Mouse (Mus musculus) C2C12 (cell line): ENCODE results near the gene Pcyt1b. TPM values are rescaled to one million over a fixed set of nuclear protein-coding genes. Genes with fewer than 3 reads are reported as not detected.

Experiments
- H3K27me3 ChIP-seq: one replicate; pipeline ENCODE4 v1.6.1; 2011; ENCODE audit not compliant: control insufficient read depth, insufficient read depth, insufficient read length
- H3K36me3 ChIP-seq: one replicate; pipeline ENCODE4 v1.6.1; 2011; ENCODE audit not compliant: control insufficient read depth, insufficient read depth
- H3K4me3 ChIP-seq: one replicate; pipeline ENCODE4 v1.5.1; 2011; ENCODE audit warnings: mild to moderate bottlenecking, control low read depth; ENCODE audit not compliant: poor library complexity, insufficient read depth, severe bottlenecking
- H3K79me2 ChIP-seq: one replicate; pipeline ENCODE4 v1.6.1; 2011; ENCODE audit not compliant: control insufficient read depth, insufficient read depth
- H3K79me3 ChIP-seq: one replicate; pipeline ENCODE4 v1.6.1; 2011; ENCODE audit warnings: low read depth, control low read depth
- H3ac ChIP-seq: one replicate; pipeline ENCODE3; 2011; ENCODE audit warnings: low read depth; ENCODE audit not compliant: control insufficient read depth, insufficient read length
- CEBPB ChIP-seq: IDR thresholded peaks from one replicate; pipeline ENCODE4 v1.6.1; 2011; ENCODE audit warnings: low read depth, mild to moderate bottlenecking, control low read depth, moderate library complexity
- CTCF ChIP-seq: IDR thresholded peaks from one replicate; pipeline ENCODE4 v1.5.1; 2011; ENCODE audit not compliant: control insufficient read depth, insufficient read depth, insufficient read length
- FOSL1 ChIP-seq: IDR thresholded peaks from one replicate; pipeline ENCODE4 v1.8.0; 2011; ENCODE audit warnings: mild to moderate bottlenecking, low read length; ENCODE audit not compliant: poor library complexity, insufficient read depth, severe bottlenecking
- MAX ChIP-seq: IDR thresholded peaks from one replicate; pipeline ENCODE4 v1.6.1; 2011; ENCODE audit warnings: mild to moderate bottlenecking, control low read depth
- MYOD1 ChIP-seq: IDR thresholded peaks from one replicate; pipeline ENCODE4 v1.6.1; 2011; ENCODE audit warnings: low read depth; ENCODE audit not compliant: control insufficient read depth, insufficient read length
- MYOG ChIP-seq: IDR thresholded peaks from one replicate; pipeline ENCODE4 v1.6.1; 2011; ENCODE audit not compliant: control insufficient read depth, insufficient read length; ENCODE audit errors: extremely low read depth
- USF1 ChIP-seq: IDR thresholded peaks from one replicate; pipeline ENCODE4 v1.6.1; 2011; ENCODE audit warnings: low read depth, mild to moderate bottlenecking, control low read depth, moderate library complexity
- polyA plus RNA-seq: library from polyadenylated mRNA; unstranded; fragments of >200 nt; fragmentation: generic; extraction: Trizol; gene quantifications from one replicate; pipeline ENCODE4 v1.2.1, GENCODE M21; 2012; ENCODE audit warnings: missing spikeins

Gene Pcyt1b
- polyA plus RNA-seq, 1 experiment, result 2.1 TPM

GRCm38 (mm10) chrX:93749165-93749564, 94.5 kb downstream of the Pcyt1b start:
- Histone ChIP-seq H3K79me3 (no peaks in the 10 kb centered on the region), H3K36me3 (no peaks in the 10 kb centered on the region), H3ac (no peak overlapping the region), H3K4me3 (no peak overlapping the region), H3K79me2 (no peaks in the 10 kb centered on the region), H3K27me3 (no peaks in the 10 kb centered on the region)
- TF ChIP-seq MYOD1 (no peak), MYOG (no peak), USF1 (no peak), MAX (no peak), FOSL1 (no peak), CTCF (no peak), CEBPB (no peak)

- no peak overlapping the region for H3K4me3 ChIP-seq
- no peaks in the 10 kb centered on the region for H3K79me3 ChIP-seq
- no peak overlapping the region for H3ac ChIP-seq
- no peak for TF ChIP-seq MAX
- H3K36me3 ChIP-seq, result no peaks in the 10 kb centered on the region
- no peaks in the 10 kb centered on the region for H3K79me2 ChIP-seq
- H3K27me3 ChIP-seq, result no peaks in the 10 kb centered on the region
Measured at GRCm38 (mm10) chrX:93750566-93750965, 95.9 kb downstream of the Pcyt1b start.

- Histone ChIP-seq H3K27me3 (no peaks in the 10 kb centered on the region), H3K79me2 (no peaks in the 10 kb centered on the region), H3K4me3 (no peak overlapping the region), H3ac (no peak overlapping the region), H3K79me3 (no peaks in the 10 kb centered on the region), H3K36me3 (no peaks in the 10 kb centered on the region)
- no peak for TF ChIP-seq MYOG
- TF ChIP-seq FOSL1, result no peak
- no peak for TF ChIP-seq CEBPB
- no peak for TF ChIP-seq CTCF
- TF ChIP-seq MAX, result no peak
- no peak for TF ChIP-seq MYOD1
Measured at GRCm38 (mm10) chrX:93755210-93755842, 100.7 kb downstream of the Pcyt1b start.

- Histone ChIP-seq H3K4me3 (no peak overlapping the region), H3K27me3 (no peaks in the 10 kb centered on the region), H3K79me3 (no peaks in the 10 kb centered on the region), H3K79me2 (no peaks in the 10 kb centered on the region), H3ac (no peak overlapping the region), H3K36me3 (no peaks in the 10 kb centered on the region)
- no peak for TF ChIP-seq FOSL1
Measured at GRCm38 (mm10) chrX:93756867-93757455, 102.3 kb downstream of the Pcyt1b start.

GRCm38 (mm10) chrX:93760770-93761169, 106.1 kb downstream of the Pcyt1b start:
- Histone ChIP-seq H3K79me3 (no peaks in the 10 kb centered on the region), H3K4me3 (no peak overlapping the region), H3K27me3 (no peaks in the 10 kb centered on the region), H3ac (no peak overlapping the region), H3K36me3 (no peaks in the 10 kb centered on the region), H3K79me2 (no peaks in the 10 kb centered on the region)
- TF ChIP-seq MYOD1 (no peak), CEBPB (no peak), CTCF (no peak), FOSL1 (no peak), MYOG (no peak), USF1 (no peak)

- no peaks in the 10 kb centered on the region for H3K36me3 ChIP-seq
- H3K27me3 ChIP-seq, result no peaks in the 10 kb centered on the region
- no peak overlapping the region for H3K4me3 ChIP-seq
- H3K79me2 ChIP-seq, result no peaks in the 10 kb centered on the region
- TF ChIP-seq MAX (no peak), MYOD1 (no peak), USF1 (no peak), CTCF (no peak), CEBPB (no peak), MYOG (no peak), FOSL1 (no peak)
- no peak overlapping the region for H3ac ChIP-seq
- no peaks in the 10 kb centered on the region for H3K79me3 ChIP-seq
Measured at GRCm38 (mm10) chrX:93789562-93789961, 134.9 kb downstream of the Pcyt1b start.
